Mouse (Mus musculus) neutrophil, adult 5-6 weeks (primary cell): ENCODE measurements around the gene D5Ertd579e. TPM values are rescaled to one million over a fixed set of nuclear protein-coding genes. Genes with fewer than 3 reads are reported as not detected.

Source experiments
- ATAC-seq: fragments of 151-379, 151-347 bp; 2 replicates; pipeline ENCODE4 v1.8.0; 2017; ENCODE audit warnings: mild to moderate bottlenecking, moderate TSS enrichment; ENCODE audit not compliant: insufficient number of reproducible peaks, poor library complexity, low FRiP score, severe bottlenecking; ENCODE audit errors: extremely low read depth
- total RNA-seq: library from RNA; stranded (forward); fragments of 200-1000 nt; gene quantifications from 2 replicates; pipeline ENCODE4 v1.2.3, GENCODE M21; 2017

The D5Ertd579e gene
- total RNA-seq, 1 experiment from 2014 or later = 40.4 TPM

DNA sequence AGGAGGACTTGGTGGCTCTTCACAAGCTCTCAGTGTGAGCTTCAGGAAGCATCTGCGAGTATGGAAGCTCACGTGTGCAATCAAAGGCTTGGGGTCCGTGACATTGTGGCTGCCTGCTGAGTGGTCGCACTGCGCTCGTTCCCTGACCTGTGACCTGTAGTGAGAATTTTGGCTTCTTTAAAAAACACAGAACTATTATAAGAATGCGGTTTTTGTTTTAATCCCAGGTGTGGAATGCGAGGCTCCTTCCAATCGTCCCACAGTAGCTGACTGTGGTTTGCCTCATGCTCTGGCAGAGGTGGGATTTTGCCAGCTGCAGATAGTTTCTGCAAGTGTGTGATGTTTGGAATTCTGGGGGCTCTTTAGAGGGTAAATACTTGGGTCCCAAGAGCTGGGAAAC is 27.5 kb upstream of the D5Ertd579e start:
- no peak for ATAC-seq

DNA sequence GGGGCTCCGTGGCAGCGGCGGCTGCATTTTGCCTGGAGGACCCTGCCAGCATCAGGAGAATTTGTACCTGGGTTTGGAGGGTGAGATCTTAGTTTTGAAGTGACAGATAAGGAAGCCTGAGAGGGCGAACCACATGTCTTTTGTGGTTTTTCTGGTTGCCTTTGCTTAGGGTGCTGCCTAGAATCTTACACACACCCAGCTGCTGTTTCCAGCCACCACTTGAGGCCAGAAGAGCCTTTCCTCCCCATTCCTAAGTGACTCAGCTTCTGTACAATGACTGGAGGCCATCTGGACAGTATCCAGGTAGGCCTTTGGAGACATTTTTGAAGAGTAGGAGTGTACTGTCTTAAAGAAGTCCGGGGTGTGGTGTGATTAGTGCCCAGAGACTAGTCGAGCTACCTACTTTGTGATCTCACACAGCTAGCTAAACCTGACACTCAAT is 26.6 kb upstream of the D5Ertd579e start:
- ATAC-seq = no peak

DNA sequence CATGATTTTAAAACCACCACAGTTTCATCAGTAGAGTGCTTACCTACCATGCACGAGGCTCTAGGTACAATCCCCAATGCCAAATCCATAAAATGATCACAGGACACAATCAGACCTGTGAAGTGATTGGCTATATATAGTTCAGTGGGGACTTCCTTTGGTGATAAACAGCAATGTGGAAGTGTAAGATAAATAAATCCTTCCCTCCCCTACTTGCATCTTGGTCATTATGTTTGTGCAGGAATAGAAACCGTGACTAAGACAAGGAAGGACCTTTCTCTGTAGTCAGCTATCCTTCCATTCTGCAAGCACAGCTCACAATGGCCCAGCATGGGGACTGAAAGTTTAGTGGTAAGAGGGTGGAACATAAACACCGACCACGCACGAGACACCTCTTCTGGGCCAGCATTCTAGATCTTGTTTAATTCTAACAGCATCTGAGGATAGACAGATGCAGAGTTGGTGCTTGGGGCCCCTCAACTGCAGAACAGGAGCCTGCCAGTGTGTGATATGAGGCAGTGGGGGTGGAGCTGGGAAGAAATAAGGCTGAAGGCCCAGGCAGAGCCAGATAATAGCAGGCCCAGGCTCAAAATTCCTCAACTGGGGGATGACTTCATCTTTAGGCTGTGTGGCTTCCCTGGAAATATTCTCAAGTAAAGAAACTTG is 25.0 kb upstream of the D5Ertd579e start:
- no peak for ATAC-seq

DNA sequence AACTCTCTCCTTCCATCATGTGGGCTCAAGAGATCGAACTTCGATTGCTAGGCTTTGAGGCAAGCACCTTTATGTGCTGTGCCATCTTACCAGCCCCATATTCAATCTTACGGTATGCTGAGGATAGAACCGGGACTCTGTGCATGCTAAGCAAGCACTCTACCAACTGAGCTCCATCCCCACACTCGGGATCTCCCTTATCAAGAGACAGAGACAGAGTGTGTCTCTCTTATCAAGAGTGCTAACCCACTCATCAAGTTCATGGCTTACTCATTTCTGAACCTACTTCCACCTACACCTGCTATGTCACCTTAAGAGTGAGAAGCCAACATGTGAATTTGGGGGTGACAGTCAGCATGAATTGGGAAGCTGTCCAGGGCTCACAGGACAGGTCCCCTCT is 24.4 kb upstream of the D5Ertd579e start:
- no peak for ATAC-seq

DNA sequence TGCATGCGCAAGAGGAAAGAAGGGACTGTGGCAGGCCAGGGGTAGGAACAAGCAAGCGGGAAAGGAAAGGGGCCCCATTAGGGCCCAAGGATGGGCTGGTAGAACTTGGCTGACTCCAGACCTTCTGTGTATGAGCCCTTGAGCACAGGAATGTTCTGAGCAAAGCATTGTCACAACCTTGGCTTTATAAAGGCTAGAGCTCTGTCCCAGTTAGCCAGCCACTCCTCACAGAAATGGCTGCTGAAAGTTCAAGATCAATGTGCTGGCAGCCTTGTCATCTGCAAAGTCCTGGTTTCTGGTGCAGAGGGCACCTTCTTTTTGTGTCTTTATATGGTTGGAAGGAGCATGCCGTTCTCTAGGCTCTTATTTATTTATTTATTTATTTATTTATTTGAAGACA is 23.8 kb upstream of the D5Ertd579e start:
- no peak for ATAC-seq

DNA sequence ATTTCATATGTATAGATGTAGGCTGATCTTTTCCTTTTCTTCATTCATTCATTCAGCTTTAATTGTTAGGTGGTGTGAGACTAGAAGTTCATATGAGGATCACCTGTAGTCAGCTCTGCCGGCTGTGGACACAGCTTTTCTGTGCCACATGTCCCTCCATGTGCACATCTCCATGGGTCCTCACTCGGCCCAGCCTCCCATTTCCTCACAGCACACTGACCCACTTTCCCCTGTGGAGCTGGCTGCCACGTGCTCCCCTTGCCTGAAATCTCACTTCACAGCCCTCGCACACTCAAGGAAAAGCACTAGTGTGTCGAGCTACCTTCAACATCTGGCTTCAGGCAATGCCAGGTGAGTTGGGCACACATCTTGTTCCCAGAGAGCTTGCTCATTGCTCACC is 23.3 kb upstream of the D5Ertd579e start:
- no peak for ATAC-seq

DNA sequence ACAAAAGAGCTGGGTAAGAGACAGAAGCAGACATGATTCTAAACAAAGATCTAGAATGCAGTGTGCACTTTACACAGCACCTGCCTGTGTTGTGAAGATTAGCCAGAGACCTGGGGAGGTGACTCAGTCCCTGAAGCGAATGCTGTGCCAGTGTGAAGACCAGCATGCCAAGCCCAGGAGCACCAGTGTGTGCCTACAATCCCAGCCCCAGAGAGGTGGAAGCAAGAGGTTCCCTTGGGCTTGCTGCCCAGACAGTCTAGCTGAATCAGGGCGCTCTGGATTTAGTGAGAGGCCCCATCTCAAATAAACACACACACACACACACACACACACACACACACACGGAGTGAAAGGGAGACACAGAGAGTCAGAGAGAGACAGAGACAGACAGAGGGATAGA is 22.1 kb upstream of the D5Ertd579e start:
- ATAC-seq = no peak

DNA sequence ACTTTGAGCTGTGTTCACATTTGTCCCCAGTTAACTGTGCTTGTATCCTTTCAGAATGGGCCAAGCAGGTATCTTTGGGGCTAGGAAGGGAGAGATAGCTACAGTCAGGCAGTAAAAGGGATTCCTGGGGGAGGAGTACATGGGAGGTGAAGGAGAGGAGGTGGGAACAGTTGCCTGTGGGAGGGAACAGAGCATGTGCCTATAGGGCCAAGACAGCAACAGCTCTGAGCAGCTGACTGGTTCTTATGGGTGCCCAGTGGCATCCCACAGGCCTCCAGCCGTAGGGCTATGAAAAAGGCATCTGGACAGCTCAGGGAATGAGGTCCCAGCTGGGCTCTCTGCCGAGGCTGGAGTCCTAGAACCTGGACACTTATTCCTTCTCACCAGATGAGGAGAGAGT is 21.0 kb upstream of the D5Ertd579e start:
- no peak for ATAC-seq

DNA sequence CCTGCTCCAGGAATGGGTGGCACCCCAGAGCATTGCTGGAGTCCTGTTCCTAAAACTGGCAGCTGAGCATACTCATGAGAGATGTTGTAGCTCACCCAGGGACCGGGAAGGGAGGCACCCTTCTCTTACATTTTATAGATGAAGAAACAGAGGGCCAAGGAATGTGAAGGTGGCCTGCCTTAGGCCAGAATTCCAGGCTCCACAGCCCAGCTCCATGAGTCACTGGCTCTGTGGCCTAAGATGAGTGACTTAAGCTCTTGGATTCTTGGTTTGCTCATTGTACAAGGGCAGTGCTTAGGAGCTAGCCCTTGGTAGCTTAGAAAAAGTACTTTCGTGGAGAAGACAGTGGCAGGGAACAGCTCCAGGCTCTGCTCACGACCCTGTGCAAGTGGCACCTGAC is 19.0 kb upstream of the D5Ertd579e start:
- no peak for ATAC-seq

DNA sequence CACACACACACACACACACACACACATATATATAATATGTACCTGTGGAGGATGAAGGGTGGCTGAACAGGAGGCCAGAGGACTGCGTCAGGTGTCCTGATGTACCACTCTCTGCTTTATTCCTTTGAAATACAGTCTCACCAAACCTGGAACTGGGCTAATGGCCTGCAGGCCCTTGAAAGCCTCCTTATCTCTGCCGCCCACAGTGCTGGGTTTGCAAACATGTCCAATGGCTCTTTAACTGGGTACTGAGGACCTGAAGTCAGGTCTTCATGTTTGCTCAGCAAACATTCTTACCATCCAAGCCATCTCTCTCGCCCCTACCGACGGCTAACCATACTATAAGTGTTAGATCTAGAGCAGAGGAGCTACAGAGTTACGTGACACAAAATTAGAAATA is 17.9 kb upstream of the D5Ertd579e start:
- ATAC-seq = no peak

DNA sequence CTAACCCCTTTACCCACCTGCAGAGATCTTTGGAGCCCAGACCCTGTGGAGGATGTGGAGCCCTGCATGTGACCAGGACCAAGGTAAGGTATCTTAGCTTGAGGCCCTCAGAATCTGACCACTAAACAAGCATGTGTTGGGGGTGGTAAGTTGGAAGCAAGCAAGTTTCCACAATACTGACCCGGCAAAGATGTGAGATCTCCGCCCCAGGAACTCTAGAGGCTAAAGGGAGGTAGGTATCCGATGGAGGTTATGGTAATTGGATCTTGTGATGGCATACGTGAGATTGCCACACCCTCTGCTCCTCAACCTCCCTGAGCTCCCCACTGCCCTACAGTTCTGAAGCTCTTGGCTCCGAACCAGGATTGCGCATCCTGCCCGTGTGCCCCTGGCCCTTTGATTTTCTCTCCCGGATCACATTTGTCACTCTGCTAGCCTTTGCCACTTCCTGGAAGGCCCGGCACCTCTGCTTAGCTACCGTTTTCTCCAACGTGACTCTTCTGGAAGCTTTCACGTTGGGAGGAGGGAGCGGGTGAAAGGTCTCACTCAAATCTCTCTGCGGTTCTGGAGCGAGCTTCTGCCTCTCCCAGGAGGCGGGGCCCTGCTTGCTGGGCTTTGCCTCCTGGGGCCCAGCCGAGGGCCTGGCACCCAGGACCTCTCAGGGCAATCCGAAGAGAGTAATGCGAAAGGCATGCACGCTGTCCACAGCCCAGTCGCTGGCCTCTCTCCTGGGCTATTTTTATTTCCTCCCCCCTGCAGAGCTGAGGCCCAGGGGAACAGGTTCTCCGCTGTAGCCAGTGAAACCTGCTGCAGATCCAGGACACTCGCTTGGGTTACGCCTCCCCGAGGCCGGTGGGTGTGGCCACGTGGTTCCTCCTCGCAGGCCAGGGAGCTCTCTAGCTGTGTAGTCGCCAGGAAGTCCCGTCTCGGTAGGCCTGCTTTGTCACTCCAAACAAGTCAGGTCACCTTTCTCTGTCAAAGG is 17.0 kb upstream of the D5Ertd579e start:
- ATAC-seq = peak; percentile 92

DNA sequence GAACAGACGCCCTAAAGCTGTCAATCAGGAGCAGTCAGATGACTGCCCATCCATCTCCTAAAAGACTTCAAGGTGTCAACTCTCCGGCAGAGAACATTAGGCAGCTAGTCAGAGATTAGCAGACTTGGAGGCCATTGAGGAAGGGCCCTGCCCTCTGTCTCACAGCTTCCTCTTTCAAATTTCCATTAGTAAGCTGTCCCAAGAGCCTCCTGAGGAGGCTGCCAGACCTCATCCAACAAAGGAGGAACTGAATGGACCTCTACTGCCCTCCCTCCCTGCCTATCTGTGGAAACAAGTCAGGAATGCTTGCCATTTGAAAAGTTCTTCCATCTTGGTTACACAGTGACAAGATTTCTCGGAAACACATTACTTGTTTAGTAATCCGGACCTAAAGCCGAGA is 16.0 kb upstream of the D5Ertd579e start:
- ATAC-seq = peak; percentile 36; the same call in 1 of the 2 replicates

DNA sequence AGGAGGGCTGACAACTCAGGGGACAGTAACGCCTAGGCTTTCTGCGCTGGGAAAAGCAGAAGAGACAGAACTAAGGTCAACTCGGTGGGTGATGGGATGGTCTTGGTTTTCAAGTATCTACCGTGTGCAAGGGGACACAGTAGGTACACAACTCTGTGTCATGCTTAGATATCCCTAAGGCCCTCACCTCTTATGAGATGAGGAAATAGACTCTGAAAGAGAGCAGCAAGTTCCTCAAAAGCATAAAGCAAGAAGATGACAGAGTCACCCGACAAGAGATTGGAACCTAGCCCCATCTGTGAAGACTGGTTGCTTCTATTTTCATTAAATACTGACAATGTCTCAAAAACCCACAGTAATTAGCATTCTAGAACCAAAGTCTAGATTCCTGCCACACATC is 10.0 kb upstream of the D5Ertd579e start:
- ATAC-seq = no peak

DNA sequence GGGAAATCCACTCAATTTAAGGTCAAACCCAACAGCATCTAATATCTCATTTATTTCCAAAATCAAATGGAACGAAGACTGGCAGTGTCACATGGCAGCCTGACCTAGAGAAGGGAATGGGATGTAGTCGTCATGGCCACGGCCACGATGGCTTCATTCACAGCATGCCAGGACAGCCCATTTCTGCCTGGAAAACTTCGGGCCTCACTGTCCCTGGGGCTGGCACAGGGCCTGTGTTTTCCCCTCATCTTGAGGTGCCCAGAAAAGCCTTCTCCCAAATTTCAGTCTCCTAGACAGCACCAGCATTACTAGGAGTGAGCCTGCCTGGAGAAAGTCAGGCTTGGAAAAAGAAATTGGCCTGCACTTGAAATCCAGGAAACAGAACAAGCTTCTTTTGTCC is 9.6 kb upstream of the D5Ertd579e start:
- no peak for ATAC-seq

DNA sequence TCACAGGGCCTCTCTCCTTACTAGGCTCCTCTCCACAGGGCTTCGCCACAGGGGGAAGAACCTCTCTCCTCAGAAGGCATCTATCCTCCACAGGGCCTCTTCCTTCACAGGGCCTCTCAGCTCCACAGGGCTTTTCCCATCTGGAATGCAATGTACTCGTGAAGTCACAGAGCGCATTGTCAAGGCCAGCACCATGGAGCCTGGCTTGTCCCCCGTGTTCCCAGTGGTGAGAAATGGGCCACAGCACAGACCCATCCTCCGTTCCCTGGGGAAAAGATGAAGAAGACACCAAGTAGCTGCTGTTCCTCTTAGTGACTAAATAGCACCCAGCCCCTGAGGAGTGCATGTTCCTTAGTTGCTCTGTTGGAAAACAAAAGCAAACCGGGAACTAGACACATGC is 8.9 kb upstream of the D5Ertd579e start:
- ATAC-seq = no peak

DNA sequence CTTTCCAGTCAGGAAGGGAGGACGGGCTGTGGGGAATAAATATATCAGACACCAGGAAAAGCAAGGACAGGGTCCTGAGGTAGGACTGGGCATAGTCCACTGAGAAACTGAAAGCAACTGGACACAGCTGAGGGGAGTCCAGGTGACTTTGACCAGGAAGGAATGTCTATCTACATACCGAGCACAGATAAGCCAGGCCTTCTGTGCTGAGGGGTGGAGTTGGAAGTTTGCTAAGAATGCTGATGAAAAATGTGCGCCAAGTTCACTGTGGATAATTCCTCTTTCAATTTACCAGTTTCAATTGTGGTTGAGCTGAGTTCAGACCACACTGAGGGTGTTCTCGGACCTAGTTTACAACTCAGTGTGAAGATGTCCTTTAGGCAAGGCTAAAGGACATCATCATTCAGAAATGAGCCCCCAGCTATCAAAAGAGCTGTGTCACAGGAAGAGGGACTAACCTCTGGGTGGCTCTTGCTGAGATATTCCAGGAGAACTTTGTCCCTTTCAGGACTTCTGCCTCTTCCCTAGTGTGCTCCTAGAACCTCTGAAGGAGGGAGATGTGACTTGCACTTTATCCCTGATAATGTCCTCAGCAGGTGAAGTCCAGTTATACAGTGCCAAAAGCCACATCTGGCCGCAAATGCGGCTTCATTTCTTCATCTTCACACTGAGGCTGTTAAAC is 5.3 kb upstream of the D5Ertd579e start:
- ATAC-seq = no peak

DNA sequence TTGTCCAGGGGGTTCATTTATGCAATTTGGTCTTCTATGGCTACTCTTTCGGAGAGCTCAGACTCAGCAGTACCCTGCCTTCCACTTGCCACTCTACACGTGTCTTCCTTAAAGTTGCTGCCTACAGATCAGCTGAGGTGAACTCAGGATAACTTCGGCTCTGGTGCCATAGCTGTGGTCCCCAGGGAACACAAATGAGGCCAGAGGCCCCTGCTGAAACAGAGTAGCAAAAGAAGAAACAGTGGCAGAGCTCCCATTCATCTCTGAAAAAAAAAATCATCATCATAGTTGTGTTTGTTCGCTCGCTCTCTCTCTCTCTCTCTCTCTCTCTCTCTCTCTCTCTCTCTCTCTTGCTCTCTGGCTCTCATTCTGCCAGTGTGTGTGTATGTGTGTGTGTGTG is 2.9 kb upstream of the D5Ertd579e start:
- ATAC-seq = no peak

DNA sequence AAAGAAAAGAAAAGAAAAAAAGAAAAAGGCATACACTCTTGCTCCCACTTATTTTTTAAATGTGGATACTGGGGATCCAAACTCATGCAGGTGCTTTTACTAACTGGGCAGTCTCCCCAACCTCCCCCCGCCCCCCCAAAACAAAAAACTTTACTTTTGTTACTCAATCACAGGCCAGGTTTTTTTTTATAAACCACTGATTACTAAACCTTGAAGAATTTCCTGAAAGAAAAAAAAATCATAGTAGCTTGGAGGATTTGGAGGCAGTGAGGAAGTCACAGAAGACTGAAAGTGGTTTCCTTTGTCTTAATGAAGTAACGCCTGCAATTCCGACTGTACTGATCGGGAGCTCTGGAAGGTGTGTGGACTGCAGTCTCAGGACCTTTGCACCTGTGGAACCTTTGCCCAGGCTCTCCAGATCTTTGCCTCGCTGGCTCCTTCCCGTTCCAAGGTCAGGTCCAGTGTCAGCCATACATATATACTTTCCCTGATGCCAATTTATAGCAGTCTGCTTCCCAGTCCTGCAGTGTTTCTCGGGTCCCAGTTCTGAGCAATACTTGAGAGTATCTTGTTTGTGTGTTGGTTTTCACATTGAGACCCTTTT is 2.3 kb upstream of the D5Ertd579e start:
- no peak for ATAC-seq
